Mouse (Mus musculus) Patski (cell line): ENCODE results near the gene Cc2d2a. TPM values are rescaled to one million over a fixed set of nuclear protein-coding genes. Genes with fewer than 3 reads are reported as not detected.

Experiments used
- ATAC-seq: fragments of 100-300 bp; one replicate; pipeline ENCODE4 v1.8.0; 2021
- CTCF ChIA-PET: fragments of 350-600 bp; sonication (Branson Sonifier 250); formaldehyde crosslinking; loops from one replicate; lab custom pipeline; 2022; ENCODE audit warnings: inconsistent platforms; lab: Charles Lee
- POLR2A ChIA-PET: fragments of 350-600 bp; sonication (Branson Sonifier 250); formaldehyde crosslinking; loops from one replicate; lab custom pipeline; 2022; ENCODE audit warnings: antibody characterized with exemption, inconsistent platforms; lab: Charles Lee
- DNase-seq: peaks from one replicate; pipeline ENCODE4 v3.0.0-alpha.2; 2011; ENCODE audit warnings: low read depth, low spot score
- H3K27me3 ChIP-seq: fragments of 371-371 bp; one replicate; pipeline ENCODE4 v1.5.1; 2021
- CTCF ChIP-seq: fragments of 100-300 bp; IDR thresholded peaks from one replicate; pipeline ENCODE4 v1.5.1; 2021
- in situ Hi-C: fragments of 300-500 bp; cut with MboI; formaldehyde crosslinking; loops from 3 replicates; pipeline ENCODE4 v1.11.1; 2018; ENCODE audit warnings: low pct_unique_long_range_greater_than_20kb, mixed read lengths
- polyA plus RNA-seq: library from polyadenylated mRNA; unstranded; gene quantifications from one replicate; pipeline ENCODE4 v1.2.3, GENCODE M21; 2021

Gene Cc2d2a
- polyA plus RNA-seq = 67.5 TPM

- DNase-seq (peak; percentile 48), ATAC-seq (peak; percentile 82)
- in situ Hi-C loops = no loop called here
- peak; percentile 28 for TF ChIP-seq CTCF
- ChIA-PET CTCF (interaction anchor here (1.0 to 2.5 kb wide), 10 partner anchors 10 to 239 kb away, joined by 3 to 23 read pairs (median 4); no protein-coding TSS in a partner anchor), POLR2A (interaction anchor here (0.7 to 1.6 kb wide), 8 partner anchors 11 to 239 kb away, joined by 3 to 21 read pairs (median 6); partner anchors contain the start of gene Fbxl5)
- H3K27me3 ChIP-seq = no peaks in the 10 kb centered on the region
These were observed at the start of gene Cc2d2a for GRCm38 (mm10) chr5:43661997-43662961. Cc2d2a (plus strand) TSS chr5:43662346.

- TF ChIP-seq CTCF = no peak
- ATAC-seq (no peak), DNase-seq (no peak)
- POLR2A ChIA-PET = no interaction called here
- CTCF ChIA-PET = interaction anchor here (1.2 to 1.9 kb wide), 6 partner anchors 13 to 199 kb away, joined by 3 to 6 read pairs (median 4); no protein-coding TSS in a partner anchor
- in situ Hi-C loops = no loop called here
- no peaks in the 10 kb centered on the region for H3K27me3 ChIP-seq
These were observed 40.4 kb upstream of the Cc2d2a start for GRCm38 (mm10) chr5:43621575-43622299.

GRCm38 (mm10) chr5:43625407-43625806, 36.7 kb upstream of the Cc2d2a start:
- in situ Hi-C loops = loop anchor here (25.0 kb wide), 2 partner anchors 1213 to 1738 kb away; no protein-coding TSS in a partner anchor
- TF ChIP-seq CTCF = peak; percentile 9
- H3K27me3 ChIP-seq = no peaks in the 10 kb centered on the region
- ChIA-PET CTCF (interaction anchor here (1.0 to 4.6 kb wide), 5 partner anchors 9 to 202 kb away, joined by 4 to 25 read pairs (median 5); no protein-coding TSS in a partner anchor), POLR2A (interaction anchor here (0.6 to 1.0 kb wide), 6 partner anchors 20 to 244 kb away, joined by 3 to 10 read pairs (median 3); no protein-coding TSS in a partner anchor)
- DNase-seq = peak; percentile 56
- peak; percentile 89 for ATAC-seq

- no peaks in the 10 kb centered on the region for H3K27me3 ChIP-seq
- DNase-seq (no peak), ATAC-seq (no peak)
- ChIA-PET CTCF (interaction anchor here (0.8 to 3.3 kb wide), 27 partner anchors 8 to 1745 kb away, joined by 3 to 44 read pairs (median 5); partner anchors contain the start of gene Cc2d2a), POLR2A (no interaction called here)
- no peak for TF ChIP-seq CTCF
- in situ Hi-C loops = loop anchor here (5.0 to 25.0 kb wide), 4 partner anchors 212 to 1747 kb away; no protein-coding TSS in a partner anchor
These were observed 28.0 kb upstream of the Cc2d2a start for GRCm38 (mm10) chr5:43634071-43634601.

GRCm38 (mm10) chr5:43634602-43635081, 27.5 kb upstream of the Cc2d2a start:
- peak; percentile 83 for ATAC-seq
- in situ Hi-C loops = loop anchor here (5.0 to 25.0 kb wide), 4 partner anchors 212 to 1747 kb away; no protein-coding TSS in a partner anchor
- POLR2A ChIA-PET = no interaction called here
- no peak for DNase-seq
- TF ChIP-seq CTCF = peak; percentile 65
- H3K27me3 ChIP-seq = no peaks in the 10 kb centered on the region
- CTCF ChIA-PET = interaction anchor here (0.6 to 3.3 kb wide), 31 partner anchors 9 to 1746 kb away, joined by 3 to 44 read pairs (median 4); partner anchors contain the start of gene Cc2d2a

GRCm38 (mm10) chr5:43645020-43645419, 17.1 kb upstream of the Cc2d2a start:
- no peak for ATAC-seq
- in situ Hi-C loops = loop anchor here (25.0 kb wide), 2 partner anchors 1233 to 1758 kb away; no protein-coding TSS in a partner anchor
- ChIA-PET POLR2A (interaction anchor here (0.6 to 0.7 kb wide), 2 partner anchors 20 to 1514 kb away, joined by 3 read pairs; no protein-coding TSS in a partner anchor), CTCF (interaction anchor here (1.3 to 5.9 kb wide), 4 partner anchors 10 to 287 kb away, joined by 3 to 27 read pairs (median 24); partner anchors contain the start of gene Cc2d2a)
- no peak for TF ChIP-seq CTCF
- no peak for DNase-seq
- H3K27me3 ChIP-seq = no peaks in the 10 kb centered on the region

- DNase-seq (peak; percentile 80), ATAC-seq (peak; percentile 91)
- in situ Hi-C loops = loop anchor here (25.0 kb wide), 2 partner anchors 1235 to 1760 kb away; no protein-coding TSS in a partner anchor
- H3K27me3 ChIP-seq = no peaks in the 10 kb centered on the region
- TF ChIP-seq CTCF = no peak
- ChIA-PET POLR2A (interaction anchor here (2.0 kb wide), 1 partner anchor 15 kb away, joined by 7 read pairs; the partner anchor contains the start of gene Cc2d2a), CTCF (interaction anchor here (0.8 to 5.9 kb wide), 9 partner anchors 11 to 224 kb away, joined by 3 to 25 read pairs (median 4); partner anchors contain the start of gene Cc2d2a)
These were observed 14.9 kb upstream of the Cc2d2a start for GRCm38 (mm10) chr5:43647098-43647774.

- ChIA-PET CTCF (interaction anchor here (1.0 to 2.5 kb wide), 8 partner anchors 11 to 238 kb away, joined by 3 to 23 read pairs (median 4); no protein-coding TSS in a partner anchor), POLR2A (interaction anchor here (0.6 to 1.6 kb wide), 10 partner anchors 11 to 515 kb away, joined by 3 to 21 read pairs (median 6); partner anchors contain the start of gene Fbxl5)
- no peak for DNase-seq
- no peak for ATAC-seq
- H3K27me3 ChIP-seq = no peaks in the 10 kb centered on the region
- in situ Hi-C loops = no loop called here
- TF ChIP-seq CTCF = no peak
These were observed 648 bp upstream of the Cc2d2a start for GRCm38 (mm10) chr5:43661498-43661897.
